Mouse (Mus musculus): Measurements from ENCODE around the gene Slc22a2. TPM values are rescaled to one million over a fixed set of nuclear protein-coding genes. Genes with fewer than 3 reads are reported as not detected.

Slc22a2 gene
- polyA plus RNA-seq, 1 experiment, result not detected

DNA sequence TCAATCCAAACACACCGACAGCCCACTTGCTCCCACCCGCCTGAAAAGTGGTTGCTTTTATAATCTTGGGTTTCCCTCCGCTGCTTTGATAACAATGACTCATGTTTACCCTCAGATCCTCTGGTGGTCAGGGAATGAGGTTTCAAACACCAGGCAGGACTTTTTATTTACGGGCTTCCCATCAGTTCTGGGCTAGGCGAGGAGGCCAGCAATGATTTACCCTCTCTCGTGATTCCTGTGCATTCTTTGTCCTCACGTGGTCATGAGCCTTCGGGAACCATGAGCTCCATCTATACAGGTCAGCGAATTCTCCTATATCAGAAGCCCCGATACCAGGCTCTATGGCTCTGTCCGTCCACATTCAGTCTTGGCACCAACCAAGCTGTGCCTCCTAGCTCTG lies 3.0 kb downstream of the Slc22a2 start:
- Histone ChIP-seq H3K27me3 (replicated peaks) (peaks cover 20% of the 10 kb centered on the region), H3K4me3 (replicated peaks) (no peak overlapping the region), H3K36me3 (replicated peaks; ENCODE audit: low read length) (no peaks in the 10 kb centered on the region), H3K9me3 (peaks cover 18% of the 10 kb centered on the region), H3K4me1 (no peaks in the 10 kb centered on the region)
- TF ChIP-seq GATA1 (IDR thresholded peaks at IDR 0.05; ENCODE audit: borderline replicate concordance, low read length) (no peak), FLI1 (IDR thresholded peaks at IDR 0.05; ENCODE audit: low read length) (no peak)

DNA sequence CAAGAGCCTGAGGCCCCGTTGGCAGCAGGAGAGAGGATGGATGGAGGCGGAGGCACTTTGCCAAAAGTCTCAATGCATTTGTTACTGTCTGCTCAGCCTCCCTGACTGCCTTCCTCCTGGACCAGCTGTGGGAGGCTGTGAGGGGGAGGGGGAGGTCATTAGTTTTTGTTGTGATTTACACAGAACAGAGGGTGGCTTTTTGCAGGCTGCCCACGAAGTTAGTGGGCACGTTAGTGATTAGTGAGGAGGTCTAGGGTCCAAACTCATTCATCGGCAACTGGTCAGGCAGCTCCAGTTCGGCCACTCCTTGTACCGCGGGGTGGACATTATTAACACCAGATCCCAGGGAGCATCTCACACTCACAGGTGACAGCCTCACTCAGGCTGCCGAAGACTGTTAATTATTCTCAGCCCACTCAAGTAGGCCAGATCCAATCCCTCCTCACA lies 4.9 kb downstream of the Slc22a2 start:
- Histone ChIP-seq H3K4me1 (no peaks in the 10 kb centered on the region), H3K27me3 (replicated peaks) (peaks cover 9% of the 10 kb centered on the region), H3K9me3 (peaks cover 25% of the 10 kb centered on the region), H3K36me3 (replicated peaks; ENCODE audit: low read length) (no peaks in the 10 kb centered on the region), H3K4me3 (replicated peaks) (no peak overlapping the region)
- TF ChIP-seq FLI1 (IDR thresholded peaks at IDR 0.05; ENCODE audit: low read length) (no peak), GATA1 (IDR thresholded peaks at IDR 0.05; ENCODE audit: borderline replicate concordance, low read length) (no peak)

DNA sequence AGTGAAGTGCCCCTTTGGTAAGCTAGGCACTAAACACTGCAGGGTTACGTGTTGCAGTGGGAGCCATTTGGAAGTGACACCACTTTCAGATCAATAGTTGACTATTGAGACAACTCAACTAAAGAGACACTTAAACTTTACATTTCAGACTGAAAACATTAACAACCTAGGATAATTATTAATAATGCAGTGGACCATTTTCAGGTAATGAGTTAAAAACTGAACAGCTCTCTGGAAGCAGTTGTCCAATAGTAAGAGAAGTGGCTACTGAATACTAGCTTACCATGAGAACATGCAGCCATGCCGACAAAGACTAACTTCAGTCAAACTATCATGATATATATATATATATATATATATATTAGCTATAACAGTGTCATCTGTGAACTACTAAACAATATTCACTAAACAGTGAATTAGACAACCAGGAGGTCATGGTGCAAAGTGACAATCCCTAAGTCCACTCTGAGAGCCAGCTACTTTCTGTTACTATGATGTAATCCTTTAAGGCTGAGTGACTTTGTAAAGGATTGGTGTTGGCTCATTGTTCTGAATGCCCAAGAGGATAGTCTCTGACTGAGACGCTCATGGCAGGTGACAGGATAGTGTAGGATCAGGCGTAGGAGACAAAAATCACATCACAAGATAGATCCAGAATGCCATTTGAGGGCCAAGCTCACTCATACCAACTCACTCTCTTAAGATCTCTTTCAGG lies 7.1 kb downstream of the Slc22a2 start:
- Histone ChIP-seq H3K4me3 (replicated peaks) (no peak overlapping the region), H3K4me1 (no peaks in the 10 kb centered on the region), H3K27me3 (replicated peaks) (peaks cover 1% of the 10 kb centered on the region), H3K9me3 (peaks cover 29% of the 10 kb centered on the region), H3K36me3 (replicated peaks; ENCODE audit: low read length) (no peaks in the 10 kb centered on the region)
- no peak for TF ChIP-seq FLI1 (IDR thresholded peaks at IDR 0.05; ENCODE audit: low read length)
- no peak for TF ChIP-seq GATA1 (IDR thresholded peaks at IDR 0.05; ENCODE audit: borderline replicate concordance, low read length)

DNA sequence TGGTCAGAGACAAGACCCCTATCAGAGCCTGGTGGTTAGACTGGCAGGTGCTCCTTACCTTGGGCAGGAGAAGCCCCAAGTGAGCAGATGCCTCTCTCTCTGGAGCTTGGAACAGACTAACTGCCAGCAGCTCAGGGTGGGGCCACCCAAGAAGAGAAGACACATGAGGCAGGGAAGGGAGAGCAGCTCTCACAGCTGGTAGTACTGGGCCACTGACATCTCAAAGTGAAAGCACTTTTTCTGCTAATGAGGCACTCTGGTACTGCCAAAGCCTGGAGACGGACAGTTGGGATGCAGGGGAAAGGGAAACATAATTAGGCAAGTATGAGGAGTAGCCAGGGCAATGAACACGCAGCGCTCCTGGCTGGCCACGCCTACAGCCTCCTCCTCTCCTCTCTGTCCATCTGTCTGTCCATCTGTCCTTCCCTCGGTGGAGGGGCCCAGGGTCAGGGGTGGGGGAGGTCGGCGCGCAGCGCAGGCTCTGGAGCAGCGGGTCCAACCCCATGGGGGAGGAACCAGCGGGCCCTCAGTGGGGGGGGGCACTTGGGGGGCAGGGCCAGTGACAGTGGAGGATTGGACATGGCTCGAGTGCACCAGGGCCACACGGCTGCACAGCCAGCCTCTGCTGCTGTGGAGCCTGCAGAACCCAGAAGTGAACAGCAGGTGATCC lies 12.0 kb downstream of the Slc22a2 start:
- no peaks in the 10 kb centered on the region for H3K27me3 ChIP-seq (replicated peaks)
- H3K4me1 ChIP-seq, result no peaks in the 10 kb centered on the region
- H3K36me3 ChIP-seq (replicated peaks; ENCODE audit: low read length), result no peaks in the 10 kb centered on the region
- no peak overlapping the region for H3K4me3 ChIP-seq (replicated peaks)
- H3K9me3 ChIP-seq, result peaks cover 31% of the 10 kb centered on the region
- TF ChIP-seq GATA1 (IDR thresholded peaks at IDR 0.05; ENCODE audit: borderline replicate concordance, low read length) (no peak), FLI1 (IDR thresholded peaks at IDR 0.05; ENCODE audit: low read length) (no peak)

DNA sequence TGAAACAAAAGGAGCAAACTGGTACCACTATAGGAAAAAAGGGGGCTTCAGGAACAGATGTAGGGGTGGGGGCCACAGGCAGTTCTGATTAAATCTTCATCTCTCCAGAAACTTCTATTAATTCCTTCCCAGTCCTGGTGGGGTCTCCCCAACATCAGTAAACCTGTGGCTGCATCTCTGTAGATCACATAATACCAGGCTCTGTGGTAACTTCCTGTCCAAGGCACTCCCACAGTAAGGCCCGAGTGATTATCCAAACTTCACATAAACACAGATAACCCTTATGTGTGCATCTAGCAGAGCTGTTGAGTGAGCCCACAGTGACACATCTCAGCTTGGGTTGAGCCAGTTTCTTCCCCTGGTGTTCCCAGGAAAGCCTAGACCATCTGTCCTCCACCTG lies 22.7 kb downstream of the Slc22a2 start:
- H3K4me3 ChIP-seq (replicated peaks), result no peak overlapping the region
- H3K36me3 ChIP-seq (replicated peaks; ENCODE audit: low read length), result no peaks in the 10 kb centered on the region
- no peaks in the 10 kb centered on the region for H3K9me3 ChIP-seq
- peaks cover 3% of the 10 kb centered on the region for H3K27me3 ChIP-seq (replicated peaks)
- TF ChIP-seq FLI1 (IDR thresholded peaks at IDR 0.05; ENCODE audit: low read length) (no peak), GATA1 (IDR thresholded peaks at IDR 0.05; ENCODE audit: borderline replicate concordance, low read length) (no peak)
- peaks cover 3% of the 10 kb centered on the region; the same call in 1 of the 2 replicates for H3K4me1 ChIP-seq

DNA sequence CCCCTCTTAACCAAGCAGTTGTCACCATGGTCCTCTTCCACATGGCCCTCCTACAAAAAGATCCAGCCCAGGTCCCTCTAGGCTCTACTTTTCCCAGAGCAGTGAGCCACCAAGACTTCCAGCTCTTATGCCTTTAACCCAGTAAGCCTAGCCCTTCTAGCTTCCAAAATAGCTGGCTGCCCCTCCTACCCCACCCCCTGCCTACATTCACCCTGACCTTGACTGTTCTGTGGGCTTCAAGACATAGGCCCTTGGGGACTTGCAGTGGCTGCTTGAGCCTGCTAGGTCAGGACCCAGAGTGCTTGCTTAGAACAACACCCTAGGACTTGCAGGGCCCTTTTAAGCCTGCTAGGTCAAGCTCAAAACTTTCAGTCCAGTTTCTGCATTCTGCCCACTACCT lies 23.3 kb downstream of the Slc22a2 start:
- Histone ChIP-seq H3K27me3 (replicated peaks) (peaks cover 3% of the 10 kb centered on the region), H3K4me1 (peaks cover 3% of the 10 kb centered on the region; the same call in 1 of the 2 replicates), H3K4me3 (replicated peaks) (no peak overlapping the region), H3K36me3 (replicated peaks; ENCODE audit: low read length) (no peaks in the 10 kb centered on the region), H3K9me3 (no peaks in the 10 kb centered on the region)
- TF ChIP-seq GATA1 (IDR thresholded peaks at IDR 0.05; ENCODE audit: borderline replicate concordance, low read length) (no peak), FLI1 (IDR thresholded peaks at IDR 0.05; ENCODE audit: low read length) (no peak)

DNA sequence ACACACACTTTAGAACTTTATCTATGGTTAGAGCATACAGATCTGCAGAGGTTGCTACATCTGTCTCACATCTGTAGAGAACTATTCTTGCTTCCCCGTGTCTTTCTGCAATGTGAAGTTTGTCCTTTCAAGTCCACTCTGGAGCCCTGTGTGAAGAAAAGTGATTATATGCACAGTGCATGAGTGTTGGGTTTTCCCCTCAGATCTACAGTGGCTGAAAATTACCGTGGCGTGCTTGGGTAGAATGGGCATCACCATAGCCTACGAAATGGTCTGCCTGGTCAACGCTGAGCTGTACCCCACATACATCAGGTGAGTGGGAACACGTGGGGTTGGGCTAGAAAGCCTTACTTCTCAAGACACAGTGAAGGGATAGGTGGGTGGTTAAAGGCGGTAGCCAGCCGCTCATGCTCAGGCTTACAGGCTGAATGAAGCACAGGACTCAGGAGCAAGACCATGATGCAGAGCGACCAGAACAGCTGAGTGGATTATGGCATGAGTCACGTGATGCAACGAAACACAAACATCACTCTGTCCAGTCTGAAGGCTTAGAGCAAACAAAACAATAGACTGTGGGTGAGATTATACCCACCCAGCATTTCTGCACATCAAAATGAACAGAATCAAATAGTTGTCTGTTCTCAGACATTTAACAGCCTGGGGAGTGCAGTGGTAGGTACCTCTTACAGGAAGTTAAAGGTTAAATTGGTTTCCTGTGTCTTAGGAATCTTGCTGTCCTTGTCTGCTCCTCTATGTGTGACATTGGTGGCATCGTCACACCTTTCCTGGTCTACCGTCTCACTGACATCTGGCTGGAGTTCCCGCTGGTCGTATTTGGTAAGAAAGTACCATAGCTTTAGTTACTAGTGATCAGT lies 30.8 kb downstream of the Slc22a2 start:
- TF ChIP-seq FLI1 (IDR thresholded peaks at IDR 0.05; ENCODE audit: low read length), result no peak
- TF ChIP-seq GATA1 (IDR thresholded peaks at IDR 0.05; ENCODE audit: borderline replicate concordance, low read length), result no peak
- no peaks in the 10 kb centered on the region for H3K36me3 ChIP-seq (replicated peaks; ENCODE audit: low read length)
- H3K27me3 ChIP-seq (replicated peaks), result peaks cover 4% of the 10 kb centered on the region
- H3K4me3 ChIP-seq (replicated peaks), result no peak overlapping the region
- no peaks in the 10 kb centered on the region for H3K4me1 ChIP-seq
- no peaks in the 10 kb centered on the region; the same call in 1 of the 2 replicates for H3K9me3 ChIP-seq

DNA sequence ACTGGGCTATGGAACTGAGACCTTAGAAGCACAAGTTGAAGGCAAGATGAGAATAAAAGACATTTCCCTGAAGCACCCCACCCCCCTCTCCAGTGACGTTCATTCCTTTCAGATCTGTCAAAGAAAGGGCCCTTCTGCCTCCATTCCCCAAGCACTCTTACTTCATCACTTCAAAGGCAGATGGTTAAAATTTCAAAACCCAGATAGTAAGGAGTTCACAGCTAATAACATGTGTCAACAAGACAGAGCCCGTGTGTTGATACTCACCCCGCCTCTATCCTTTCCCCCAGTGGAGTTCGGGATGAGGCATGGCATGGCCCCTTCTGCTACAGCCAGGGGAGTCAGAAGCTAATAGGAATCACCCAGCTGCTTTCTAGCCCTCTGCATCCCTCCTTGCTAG lies 31.5 kb downstream of the Slc22a2 start:
- no peaks in the 10 kb centered on the region for H3K4me1 ChIP-seq
- H3K27me3 ChIP-seq (replicated peaks), result peaks cover 4% of the 10 kb centered on the region
- no peak overlapping the region for H3K4me3 ChIP-seq (replicated peaks)
- H3K36me3 ChIP-seq (replicated peaks; ENCODE audit: low read length), result no peaks in the 10 kb centered on the region
- TF ChIP-seq FLI1 (IDR thresholded peaks at IDR 0.05; ENCODE audit: low read length), result no peak
- no peaks in the 10 kb centered on the region; the same call in 1 of the 2 replicates for H3K9me3 ChIP-seq

DNA sequence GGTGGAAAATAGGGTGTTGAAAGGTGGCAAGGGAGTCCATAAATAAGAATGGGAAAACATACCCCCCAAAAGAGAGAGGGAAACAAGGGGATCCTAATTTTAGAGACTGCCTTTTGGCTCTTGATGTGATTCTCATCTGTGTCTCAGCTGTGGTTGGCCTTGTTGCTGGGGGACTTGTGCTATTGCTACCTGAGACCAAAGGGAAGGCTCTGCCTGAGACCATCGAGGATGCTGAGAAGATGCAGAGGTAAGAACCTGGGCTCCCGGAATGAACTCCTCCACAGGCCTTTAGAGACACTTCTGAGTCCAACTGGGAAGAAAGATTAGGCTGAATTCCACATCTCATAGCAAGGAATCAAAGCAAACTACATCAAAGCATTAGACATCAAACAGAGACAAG lies 35.7 kb downstream of the Slc22a2 start:
- peaks cover 6% of the 10 kb centered on the region for H3K27me3 ChIP-seq (replicated peaks)
- H3K4me1 ChIP-seq, result no peaks in the 10 kb centered on the region
- no peak overlapping the region for H3K4me3 ChIP-seq (replicated peaks)
- TF ChIP-seq FLI1 (IDR thresholded peaks at IDR 0.05; ENCODE audit: low read length) (no peak), GATA1 (IDR thresholded peaks at IDR 0.05; ENCODE audit: borderline replicate concordance, low read length) (no peak)
- peaks cover 13% of the 10 kb centered on the region for H3K9me3 ChIP-seq
- no peaks in the 10 kb centered on the region for H3K36me3 ChIP-seq (replicated peaks; ENCODE audit: low read length)
